Mouse (Mus musculus) mesoderm, embryonic 11.5 days (tissue): Measurements from ENCODE around the gene Gfpt2.
A peak's percentile ranks its signal among the peaks of the same experiment; 100 is the strongest.
"Not testable (repeated sequence)": the region's sequence is repeated elsewhere in the genome, so short reads cannot be mapped to it uniquely, and the experiment has no call there.

Experiments used
- DNase-seq: peaks from one replicate; pipeline ENCODE4 v3.0.0-alpha.2; 2012; ENCODE audit warnings: low read depth, low spot score

Gene Gfpt2

DNA sequence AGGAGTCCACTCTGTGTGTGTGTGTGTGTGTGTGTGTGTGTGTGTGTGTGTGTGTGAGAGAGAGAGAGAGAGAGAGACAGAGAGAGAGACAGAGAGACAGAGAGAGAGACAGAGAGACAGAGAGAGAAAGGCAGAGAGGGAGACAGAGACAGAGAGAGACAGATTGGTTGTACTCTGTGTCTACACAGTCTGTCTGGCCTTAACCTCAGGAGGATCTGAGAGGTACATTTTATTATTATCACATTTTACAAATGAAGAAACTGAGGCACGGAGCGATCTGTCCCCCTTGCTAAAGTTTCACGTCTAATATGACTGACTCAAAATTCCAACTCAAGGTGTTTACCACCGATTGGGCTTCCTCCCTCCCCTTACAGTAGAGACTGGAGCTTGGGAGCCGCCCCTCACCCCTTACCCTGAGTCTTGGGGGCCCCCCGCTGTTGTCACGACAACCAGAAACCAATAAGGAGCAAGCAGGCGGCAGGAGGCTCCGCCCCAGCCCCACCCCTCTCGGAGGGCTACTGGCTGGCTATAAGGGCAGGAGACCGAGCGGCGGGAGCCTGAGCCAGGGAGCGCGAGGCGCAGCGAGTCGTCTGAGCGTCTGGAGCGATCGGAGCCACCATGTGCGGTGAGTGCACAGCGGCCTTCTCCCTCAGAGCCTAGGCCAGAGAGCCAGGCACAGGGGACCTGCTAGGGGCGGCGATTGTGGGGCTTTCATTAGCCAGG is at the start of gene Gfpt2:
TSS of gene Gfpt2 (plus strand) at position 560 of the 723 bp plus-strand sequence.
- DNase-seq, result peak; percentile 92

- DNase-seq, result no peak
These were observed 49.0 kb upstream of the Gfpt2 start for GRCm38 (mm10) chr11:49744981-49745380.

- DNase-seq, result no peak
These were observed 48.1 kb upstream of the Gfpt2 start for GRCm38 (mm10) chr11:49745839-49746238.

DNA sequence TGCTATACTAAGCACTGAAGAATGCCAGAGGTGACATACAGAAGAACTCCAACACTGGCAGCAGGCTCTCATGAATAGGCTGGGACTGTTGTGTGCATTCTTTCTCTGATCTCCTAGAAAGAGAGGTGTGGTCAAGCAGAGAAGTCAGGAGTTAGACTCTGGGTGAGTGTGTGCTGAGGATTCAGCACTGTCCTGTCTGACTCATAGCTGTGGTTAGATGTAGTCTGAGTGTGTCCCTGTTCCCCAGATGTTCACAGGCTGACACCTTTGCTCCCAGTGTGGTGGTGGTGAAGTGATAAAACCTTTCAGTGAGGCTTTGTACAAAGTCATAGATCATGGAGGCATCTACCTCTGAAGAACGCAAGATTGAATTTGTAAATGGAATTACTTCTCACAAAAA is 47.2 kb upstream of the Gfpt2 start:
- no peak for DNase-seq

- DNase-seq, result peak; percentile 26
These were observed 38.9 kb upstream of the Gfpt2 start for GRCm38 (mm10) chr11:49754958-49755665.

- DNase-seq, result no peak
These were observed 35.9 kb upstream of the Gfpt2 start for GRCm38 (mm10) chr11:49758096-49758495.

GRCm38 (mm10) chr11:49761130-49761529 is 32.8 kb upstream of the Gfpt2 start:
- DNase-seq, result no peak

GRCm38 (mm10) chr11:49763555-49763954 is 30.4 kb upstream of the Gfpt2 start:
- no peak for DNase-seq

GRCm38 (mm10) chr11:49764023-49764422 is 30.0 kb upstream of the Gfpt2 start:
- no peak for DNase-seq

- peak; percentile 72 for DNase-seq
These were observed 29.2 kb upstream of the Gfpt2 start for GRCm38 (mm10) chr11:49764639-49765299.

GRCm38 (mm10) chr11:49765377-49766136 is 28.4 kb upstream of the Gfpt2 start:
- DNase-seq, result no peak

DNA sequence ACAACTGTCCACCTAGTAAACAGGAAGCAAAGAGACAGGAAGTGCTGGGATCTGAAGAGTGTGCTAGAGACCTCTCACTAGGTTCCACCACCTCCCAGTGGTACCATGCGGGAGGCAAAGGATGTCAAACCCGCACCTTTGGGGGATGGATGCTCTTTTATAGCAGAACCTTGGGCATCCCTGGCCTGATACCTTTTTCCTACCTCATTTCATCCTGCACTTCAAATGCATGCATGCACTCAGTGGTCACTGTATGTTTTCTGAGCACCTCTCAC is 27.9 kb upstream of the Gfpt2 start:
- no peak for DNase-seq

DNA sequence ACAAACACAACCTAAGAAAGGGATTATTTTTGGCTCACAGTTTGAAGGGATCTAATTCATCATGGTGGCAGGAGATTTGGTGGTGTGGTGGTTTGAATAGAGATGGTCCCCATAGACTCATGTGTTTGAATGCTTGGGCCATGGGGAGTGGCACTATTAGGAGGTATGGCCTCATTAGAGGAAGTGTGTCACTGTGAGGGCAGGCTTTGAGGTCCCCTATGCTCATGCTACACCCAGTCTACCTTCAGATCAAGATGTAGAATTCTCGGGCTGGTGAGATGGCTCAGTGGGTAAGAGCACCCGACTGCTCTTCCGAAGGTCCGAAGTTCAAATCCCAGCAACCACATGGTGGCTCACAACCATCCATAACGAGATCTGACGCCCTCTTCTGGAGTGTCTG is 26.5 kb upstream of the Gfpt2 start:
- not testable (repeated sequence) for DNase-seq

DNA sequence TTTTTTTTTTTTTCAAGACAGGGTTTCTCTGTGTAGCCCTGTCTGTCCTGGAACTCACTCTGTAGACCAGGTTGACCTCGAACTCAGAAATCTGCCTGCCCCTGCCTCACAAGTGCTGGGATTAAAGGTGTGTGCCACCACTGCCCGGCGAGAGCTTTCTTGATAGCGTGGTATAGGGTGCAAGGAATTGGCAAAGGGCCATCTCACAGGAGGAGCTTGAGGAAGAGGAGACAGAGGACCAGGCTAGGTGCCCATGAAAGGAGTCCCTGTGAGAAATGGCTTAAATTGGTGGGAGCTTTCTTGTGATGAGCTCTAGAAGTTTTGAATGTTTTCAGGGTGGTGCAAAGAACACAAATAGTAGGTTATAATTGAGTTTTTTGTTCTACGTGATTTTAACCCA is 25.2 kb upstream of the Gfpt2 start:
- DNase-seq, result no peak

GRCm38 (mm10) chr11:49770676-49771550 is 23.1 kb upstream of the Gfpt2 start:
- no peak for DNase-seq

GRCm38 (mm10) chr11:49772251-49772650 is 21.7 kb upstream of the Gfpt2 start:
- DNase-seq, result no peak

- DNase-seq, result no peak
These were observed 19.1 kb upstream of the Gfpt2 start for GRCm38 (mm10) chr11:49774894-49775293.

GRCm38 (mm10) chr11:49778844-49779243 is 15.1 kb upstream of the Gfpt2 start:
- no peak for DNase-seq

DNA sequence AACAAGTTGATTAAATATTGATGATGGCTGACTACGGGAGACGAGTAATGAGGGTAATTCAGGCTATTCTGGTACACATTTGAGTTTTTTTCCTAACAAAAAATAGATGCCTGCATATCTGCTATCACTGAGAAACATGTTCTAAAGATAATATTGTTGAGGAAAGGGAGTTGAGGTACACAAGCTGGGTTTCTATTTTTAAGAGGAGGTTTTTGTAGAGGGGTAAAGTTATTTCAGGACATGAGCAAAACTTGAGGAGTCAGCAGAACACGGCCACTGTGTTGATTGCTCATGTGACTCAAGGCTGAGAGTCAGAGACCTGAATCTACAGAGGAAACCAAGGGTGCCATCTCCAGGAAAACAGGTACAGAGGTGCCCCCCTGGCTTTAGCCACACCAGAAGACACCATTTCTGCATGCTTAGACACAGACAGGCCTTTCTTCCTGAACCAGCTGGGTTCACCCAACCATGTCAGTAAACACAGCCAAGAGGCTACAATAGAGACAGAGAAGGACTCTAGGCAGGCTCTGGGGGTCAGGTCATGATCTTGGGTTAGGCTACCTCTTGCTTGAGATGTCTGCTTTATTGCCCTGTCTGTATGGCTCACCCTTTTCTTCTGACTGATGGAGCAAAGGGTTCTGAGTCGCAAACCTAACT is 13.7 kb upstream of the Gfpt2 start:
- DNase-seq, result no peak

- no peak for DNase-seq
These were observed 12.1 kb upstream of the Gfpt2 start for GRCm38 (mm10) chr11:49781833-49782399.
